Mouse (Mus musculus): ENCODE results near the gene Alg12.

DNA sequence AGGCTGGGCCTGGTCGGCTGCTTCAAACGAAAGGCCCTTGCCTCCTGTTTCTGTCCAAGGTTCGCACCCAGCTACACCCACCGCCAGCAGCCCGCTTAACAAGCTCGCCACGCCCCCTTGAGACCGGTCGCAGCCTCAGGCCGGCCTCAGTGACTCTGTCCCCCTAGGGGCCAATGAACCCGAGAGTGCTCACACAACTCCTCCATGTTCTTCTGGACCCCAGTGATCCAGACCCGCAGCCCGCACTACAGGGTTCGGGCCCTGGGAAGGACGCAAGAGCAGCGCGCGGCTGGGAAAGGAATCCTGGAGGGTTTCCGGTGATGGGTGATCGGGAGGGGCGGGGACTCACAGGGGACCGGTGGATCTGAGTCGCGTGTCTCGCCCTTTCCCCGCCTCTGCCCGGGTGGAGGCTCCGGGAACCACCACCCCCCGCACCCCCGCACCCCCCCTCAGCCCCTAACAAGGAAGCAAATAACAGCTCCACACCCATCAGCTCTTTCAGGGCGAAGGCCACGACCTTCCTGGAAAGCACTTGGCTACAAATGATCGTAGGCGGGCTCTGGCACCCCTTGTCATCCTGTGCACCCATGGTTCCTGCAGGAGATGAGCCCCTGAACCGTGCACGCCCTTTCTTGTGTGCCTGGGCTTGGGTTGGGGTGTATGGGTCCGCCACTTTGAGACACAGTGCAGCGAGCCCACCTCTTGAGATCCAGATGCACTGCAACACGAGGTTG lies 18.2 kb upstream of the Alg12 start:
- TF ChIP-seq POLR2A (IDR thresholded peaks at IDR 0.05; ENCODE audit: low read depth, low read length) (no peak), CTCF (IDR thresholded peaks at IDR 0.05; ENCODE audit: extremely low read depth, insufficient read depth, insufficient read length, insufficient replicate concordance) (no peak)

All from spleen, adult 2 months (tissue).